Mouse (Mus musculus) left cerebral cortex, postnatal 4 days (tissue): Measurements from ENCODE around the gene Sorcs2. TPM values are rescaled to one million over a fixed set of nuclear protein-coding genes. Genes with fewer than 3 reads are reported as not detected.
"Not testable (repeated sequence)": the region's sequence is repeated elsewhere in the genome, so short reads cannot be mapped to it uniquely, and the experiment has no call there.

ENCODE experiments used
- DNase-seq: peaks from one replicate; pipeline ENCODE4 v3.0.0-alpha.2; 2022
- intact Hi-C: fragments of 180-260 bp; cut with DNase I; formaldehyde crosslinking; loops from one replicate; pipeline ENCODE4 v1.15.1; 2025
- total RNA-seq, 2 experiments: library from RNA; stranded (reverse); gene quantifications; 2 replicates each; pipeline ENCODE4 v1.2.3; 2021

The Sorcs2 gene
- total RNA-seq, 2 experiments from 2014 or later = 33.9 to 35.4 TPM

DNA sequence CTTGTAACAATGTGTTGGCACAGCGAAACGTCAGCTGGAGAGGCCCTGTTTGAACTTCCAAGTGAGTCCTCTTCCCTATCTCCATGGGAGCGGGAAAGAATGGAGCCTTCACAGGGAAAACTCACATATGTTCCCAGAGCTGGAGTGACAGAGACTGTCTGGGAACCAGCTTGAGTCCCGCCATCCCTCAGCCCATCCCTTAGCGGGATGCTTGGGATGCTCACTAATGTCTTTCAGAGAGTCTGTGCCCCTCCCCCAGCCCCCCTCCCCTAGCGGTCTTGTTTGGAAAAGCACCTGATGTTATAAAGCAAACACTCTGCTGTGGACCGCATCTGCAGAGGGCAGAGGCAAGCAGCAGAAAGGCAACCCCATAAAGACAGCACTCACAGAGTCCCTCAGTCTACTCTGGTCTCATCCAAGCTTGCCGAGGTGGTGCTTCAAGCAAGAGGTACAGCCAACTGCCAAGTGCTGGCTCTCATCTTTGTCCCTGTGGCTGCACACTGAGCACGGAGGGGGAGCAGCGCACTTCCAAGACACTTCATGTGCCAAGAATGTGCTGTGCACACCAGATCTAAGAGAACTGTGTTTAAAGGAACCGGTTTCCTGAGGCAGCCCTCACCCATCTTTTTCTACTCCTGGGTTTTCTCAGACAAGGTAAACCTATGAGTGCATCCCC, 3.0 kb downstream of the Sorcs2 start:
- intact Hi-C loops = loop anchor here (5.0 kb wide), 2 partner anchors 73 to 363 kb away; no protein-coding TSS in a partner anchor
- peak; percentile 66 for DNase-seq

DNA sequence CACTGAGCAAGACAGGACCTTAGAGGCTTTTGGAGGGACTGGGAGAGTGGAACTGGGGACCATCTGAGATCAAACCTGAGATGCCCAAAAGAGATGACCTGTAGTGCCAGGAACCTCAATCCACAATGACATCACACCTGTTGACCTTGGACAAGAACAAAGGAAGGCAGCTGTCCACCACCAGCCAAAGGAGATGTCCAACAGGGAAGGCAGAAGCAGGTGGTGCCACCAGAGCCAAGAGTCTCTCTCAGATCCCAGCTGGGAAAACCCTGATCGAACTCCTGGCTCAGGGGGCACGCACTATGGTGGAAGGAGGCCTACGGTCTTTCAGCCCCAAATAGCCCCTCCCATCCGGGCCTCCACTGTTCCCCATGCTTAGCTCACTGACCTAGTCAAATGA, 6.2 kb downstream of the Sorcs2 start:
- intact Hi-C loops = no loop called here
- DNase-seq = no peak

DNA sequence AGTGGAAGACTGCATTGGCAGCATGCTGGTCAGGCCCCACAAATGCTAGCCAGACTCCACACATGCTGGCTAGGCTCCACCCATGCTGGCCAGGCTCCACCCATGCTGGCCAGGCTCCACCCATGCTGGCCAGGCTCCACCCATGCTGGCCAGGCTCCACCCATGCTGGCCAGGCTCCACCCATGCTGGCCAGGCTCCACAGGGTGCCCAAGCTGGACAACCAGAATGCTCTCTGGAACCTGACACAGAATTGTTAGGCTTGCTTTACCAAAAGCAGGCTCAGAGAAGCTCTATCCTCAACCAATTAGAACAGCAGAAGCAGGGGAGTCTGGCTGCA, 7.4 kb downstream of the Sorcs2 start:
- DNase-seq, intact Hi-C loops: not testable (repeated sequence)

DNA sequence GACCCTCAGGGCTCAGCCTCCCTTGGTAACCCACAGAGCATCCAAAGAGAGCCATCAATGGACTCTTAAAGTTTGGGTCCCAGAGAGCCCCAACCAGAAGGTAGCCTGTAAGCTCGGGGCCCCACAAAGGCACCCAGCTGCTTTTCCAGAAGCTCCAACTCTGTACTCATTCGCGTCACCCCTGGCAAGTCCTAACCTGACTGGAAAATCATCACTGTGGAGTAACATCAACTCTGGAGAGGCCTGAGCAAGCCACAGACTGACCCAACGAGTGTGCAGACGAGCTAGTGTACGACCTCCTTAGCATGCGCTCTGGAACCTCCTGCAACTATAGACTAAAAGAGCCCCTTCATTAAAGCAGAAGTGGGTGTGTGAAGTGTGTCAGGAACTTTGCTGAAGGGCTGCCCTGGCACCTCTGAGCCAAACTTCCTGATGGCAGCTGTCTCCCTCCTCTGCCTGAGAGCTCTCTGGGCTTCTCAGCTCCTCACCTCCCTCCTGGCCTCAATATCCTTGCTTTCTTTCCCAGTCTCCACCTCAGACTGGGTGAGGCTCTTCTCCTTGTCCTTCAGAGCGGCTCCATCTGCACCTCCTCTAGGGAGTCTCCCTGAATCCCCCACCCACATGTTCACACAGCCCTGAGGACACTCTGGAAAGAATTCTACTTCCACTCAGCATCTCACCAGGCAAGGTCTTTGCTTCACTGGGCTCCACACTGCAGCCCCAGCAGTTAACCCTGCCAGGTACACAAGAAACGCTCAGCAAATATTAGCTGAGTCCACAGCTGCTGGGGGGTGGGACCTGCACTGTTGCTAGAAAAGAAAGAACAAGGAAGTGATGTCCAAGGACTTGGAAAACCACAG, 8.0 kb downstream of the Sorcs2 start:
- intact Hi-C loops = no loop called here
- DNase-seq = no peak

DNA sequence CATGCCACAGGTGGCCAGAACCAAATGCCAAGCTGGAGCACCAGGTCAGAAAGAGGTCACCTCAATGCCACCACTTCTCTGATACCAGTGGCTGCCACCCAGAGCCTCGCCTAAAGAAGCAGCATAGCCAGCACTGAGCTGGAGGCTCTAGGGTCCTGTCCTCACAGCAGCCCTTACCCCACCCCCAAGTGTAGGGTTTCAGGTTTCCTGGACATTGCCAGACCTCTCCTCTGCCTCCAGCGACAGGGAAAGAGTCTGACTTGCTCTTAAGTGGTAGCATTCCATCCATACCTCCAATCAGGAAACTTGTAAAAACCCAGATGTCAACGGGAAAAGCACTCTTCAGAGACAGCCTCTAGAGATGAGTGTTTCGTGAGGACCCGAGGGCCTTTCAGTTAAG, 12.9 kb downstream of the Sorcs2 start:
- intact Hi-C loops = no loop called here
- DNase-seq = no peak

DNA sequence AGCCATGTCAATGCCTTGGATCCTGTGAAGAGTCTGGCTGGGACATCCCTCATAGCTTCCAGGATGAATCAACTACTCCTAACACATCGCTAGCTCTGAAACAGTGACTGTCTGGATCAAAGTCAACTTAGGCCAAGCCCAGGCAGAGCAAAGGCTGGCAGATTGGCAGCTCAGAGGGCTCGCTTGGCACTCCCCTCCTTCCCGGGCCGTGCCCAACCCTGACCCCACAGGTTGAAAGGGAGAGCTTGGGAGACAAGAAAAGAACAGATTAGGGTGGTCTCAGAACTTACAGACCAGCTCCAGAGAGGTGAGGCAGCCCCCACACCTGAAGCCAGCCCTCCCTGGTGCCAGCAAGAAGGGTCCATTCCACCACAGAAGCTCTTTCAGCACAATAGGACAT, 14.5 kb downstream of the Sorcs2 start:
- no peak for DNase-seq
- intact Hi-C loops = no loop called here

DNA sequence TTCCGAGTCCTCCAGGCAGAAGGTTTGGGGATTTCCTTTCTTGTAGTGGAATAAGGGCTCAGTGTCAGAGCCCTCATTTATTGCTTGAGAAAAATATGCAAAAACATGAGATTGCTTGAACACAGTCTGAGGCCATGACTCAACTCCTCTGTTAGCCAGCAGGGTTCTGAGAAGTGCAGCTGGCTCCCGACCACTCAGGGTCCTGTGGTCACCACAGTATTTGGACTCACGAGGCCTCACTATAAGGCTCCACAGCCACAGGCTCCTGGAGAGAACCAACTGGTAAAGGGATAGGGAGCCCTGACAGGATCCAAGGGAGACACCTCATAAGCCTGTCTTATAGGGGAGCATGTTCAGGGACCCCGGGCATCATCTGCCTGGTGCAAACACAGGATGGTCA, 15.2 kb downstream of the Sorcs2 start:
- intact Hi-C loops = no loop called here
- no peak for DNase-seq

DNA sequence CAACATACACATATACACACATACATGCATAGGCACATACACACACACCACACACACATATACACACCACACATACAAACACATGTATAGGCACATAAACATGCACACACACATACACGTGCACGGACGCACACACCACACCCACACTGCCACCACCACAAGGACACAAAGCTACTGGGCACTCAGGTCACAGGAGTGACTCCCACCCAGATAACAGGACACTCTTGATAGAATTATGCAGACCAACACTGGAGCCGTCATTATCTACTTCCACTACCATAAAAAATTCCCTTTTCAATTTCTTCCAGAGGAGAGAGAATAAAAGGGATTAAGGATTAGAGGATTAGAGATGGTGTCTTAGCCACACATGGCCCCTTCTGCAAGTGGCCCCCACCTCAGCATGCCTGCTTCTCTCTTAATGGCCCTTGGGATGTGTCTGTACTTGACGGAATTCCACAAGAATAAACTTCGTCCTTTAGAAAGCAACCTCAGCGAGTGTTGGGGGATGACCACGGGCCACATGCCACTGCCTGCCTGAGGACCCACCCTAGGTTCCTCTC, 15.7 kb downstream of the Sorcs2 start:
- DNase-seq = no peak
- intact Hi-C loops = no loop called here

DNA sequence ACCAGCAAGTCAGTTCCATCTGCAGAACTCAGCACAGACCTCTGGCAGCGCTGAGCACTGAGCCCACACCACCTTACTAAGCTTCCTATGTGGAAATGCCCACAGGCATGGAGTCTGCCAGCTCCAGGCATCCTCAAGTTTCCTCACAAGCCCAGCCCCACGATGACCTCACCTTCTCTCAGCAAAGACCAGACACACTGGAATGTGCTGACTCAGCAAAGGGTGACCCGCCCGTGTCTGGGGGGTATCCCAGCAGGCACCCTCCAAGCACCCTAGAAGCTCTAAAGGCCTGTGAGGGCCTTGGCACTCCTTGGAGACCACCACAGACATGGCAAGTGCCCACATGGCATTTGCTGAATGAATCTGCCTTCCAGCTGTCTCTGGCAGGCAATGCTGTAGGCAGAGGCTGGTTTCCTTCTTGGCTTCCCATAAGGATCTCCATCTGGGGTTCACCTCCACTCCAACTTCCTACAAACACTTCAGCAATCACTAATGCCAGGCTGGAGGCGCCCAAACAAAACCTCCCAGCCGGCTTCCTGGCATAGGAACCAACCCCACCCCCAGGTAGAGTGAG, 17.9 kb downstream of the Sorcs2 start:
- intact Hi-C loops = no loop called here
- peak; percentile 53 for DNase-seq

DNA sequence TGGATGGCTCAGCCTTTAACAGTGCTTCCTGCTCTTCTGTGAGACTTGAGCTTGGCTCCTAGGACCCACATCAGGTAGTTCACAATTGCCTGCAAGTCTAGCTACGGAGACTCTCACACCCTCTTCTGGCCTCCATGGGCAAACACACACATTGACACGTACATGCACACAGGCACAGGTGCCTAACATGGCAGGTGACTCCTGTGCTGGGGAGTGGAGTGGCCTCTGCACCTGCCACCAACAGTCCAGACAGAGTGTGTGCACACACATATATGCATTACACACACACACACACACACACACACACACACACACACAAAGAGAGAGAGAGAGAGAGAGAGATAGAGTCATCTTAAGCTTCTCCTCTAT, 19.6 kb downstream of the Sorcs2 start:
- no peak for DNase-seq
- intact Hi-C loops = no loop called here

DNA sequence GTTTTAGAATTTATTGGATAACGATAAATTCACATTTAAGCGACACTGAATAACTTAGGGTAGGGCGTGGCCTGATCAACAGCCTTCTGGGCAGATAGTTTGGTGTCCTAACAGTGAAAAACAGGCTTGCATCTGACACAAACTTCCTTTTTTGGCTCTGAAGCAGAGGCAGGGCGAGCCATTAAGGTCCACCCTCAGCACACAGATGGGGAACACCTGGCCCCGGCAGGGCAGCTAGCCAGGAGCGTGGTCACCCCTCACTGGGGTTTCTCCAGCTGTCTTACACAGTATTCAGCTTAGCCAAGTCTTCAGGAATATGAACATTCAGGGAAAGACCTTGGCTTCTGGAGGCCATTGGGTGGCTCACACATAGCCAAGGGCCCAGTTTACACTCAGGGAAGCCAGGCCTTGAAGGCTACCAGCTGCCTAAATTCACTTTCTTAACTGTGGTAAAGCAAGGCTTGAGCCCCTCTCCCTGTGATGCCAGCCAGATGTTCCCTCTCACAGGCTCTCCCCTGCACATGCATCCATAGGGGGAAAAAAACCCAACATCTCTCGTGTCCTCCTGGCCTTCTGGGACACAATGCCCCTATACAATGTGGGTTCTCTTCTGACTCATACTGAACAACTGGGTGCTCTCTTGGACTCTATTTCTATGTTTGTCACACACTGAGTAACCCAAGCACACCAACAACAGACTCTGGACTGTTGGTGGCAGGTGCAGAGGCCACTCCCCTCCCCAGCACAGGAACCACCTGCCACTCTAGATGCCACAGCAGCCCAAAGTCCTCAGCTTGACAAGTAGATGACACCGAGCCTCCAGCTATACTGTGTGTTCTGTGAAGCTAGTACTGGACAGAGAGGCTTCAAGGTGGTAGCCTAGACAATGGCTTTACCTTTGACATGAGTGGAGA, 20.2 kb downstream of the Sorcs2 start:
- intact Hi-C loops = no loop called here
- DNase-seq = peak; percentile 54

DNA sequence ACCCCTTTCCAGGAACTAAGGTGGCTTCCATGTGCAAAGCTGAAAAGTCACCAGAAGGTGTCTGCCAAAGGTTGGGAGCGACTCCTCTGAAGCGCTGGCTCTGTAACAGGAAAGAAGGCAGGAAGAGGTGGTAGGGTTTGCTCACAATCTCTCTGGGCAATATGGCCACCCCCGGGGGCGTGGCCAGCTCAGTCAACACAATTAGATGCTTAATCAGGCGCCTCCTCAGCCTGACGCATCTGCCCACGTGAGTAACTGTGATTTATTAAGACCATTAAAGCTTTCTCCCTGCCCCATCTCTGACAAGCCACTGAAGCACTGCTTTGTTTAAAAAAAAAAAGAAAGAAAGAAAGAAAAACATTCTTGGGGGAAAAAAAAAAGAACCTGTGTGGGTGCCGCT, 22.1 kb downstream of the Sorcs2 start:
- intact Hi-C loops = no loop called here
- no peak for DNase-seq

DNA sequence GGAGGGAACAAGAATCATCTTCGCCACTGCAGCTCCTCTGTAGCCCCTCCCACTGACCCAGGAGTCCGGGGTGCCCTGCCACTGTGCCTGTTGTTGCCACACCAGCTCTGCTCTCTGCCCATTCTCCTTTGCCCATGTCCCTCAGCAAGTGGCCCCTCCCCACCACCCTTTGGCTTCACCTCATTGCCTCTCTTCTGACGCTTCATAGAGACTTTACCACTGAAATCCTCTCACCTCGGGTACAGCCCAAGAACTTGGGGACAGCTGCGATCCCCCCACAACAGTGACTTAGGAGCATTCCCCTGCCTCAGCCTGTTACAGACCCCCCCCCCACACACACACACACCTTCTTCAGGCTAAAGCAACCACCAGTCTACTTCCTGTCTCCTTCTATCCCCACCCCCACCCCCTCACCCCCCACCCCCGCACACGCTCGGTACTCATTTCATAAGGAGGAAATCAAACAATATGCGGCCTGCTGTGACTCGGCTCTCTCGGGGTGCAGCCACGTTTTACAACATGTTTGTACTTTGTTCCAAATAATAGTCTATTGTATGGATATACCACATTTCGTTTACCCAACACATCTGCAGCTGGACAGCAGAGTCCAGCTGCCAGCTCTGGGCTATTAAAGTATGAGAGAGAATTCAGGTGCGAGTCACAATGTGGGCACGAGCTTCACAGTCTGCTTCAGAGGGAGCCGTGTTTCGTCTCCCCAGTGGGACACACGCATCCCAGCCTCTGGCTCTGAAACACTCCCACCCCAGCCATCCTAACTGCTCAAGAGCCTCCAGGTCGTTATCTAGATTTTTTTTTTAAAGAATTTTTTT, 23.5 kb downstream of the Sorcs2 start:
- intact Hi-C loops = no loop called here

DNA sequence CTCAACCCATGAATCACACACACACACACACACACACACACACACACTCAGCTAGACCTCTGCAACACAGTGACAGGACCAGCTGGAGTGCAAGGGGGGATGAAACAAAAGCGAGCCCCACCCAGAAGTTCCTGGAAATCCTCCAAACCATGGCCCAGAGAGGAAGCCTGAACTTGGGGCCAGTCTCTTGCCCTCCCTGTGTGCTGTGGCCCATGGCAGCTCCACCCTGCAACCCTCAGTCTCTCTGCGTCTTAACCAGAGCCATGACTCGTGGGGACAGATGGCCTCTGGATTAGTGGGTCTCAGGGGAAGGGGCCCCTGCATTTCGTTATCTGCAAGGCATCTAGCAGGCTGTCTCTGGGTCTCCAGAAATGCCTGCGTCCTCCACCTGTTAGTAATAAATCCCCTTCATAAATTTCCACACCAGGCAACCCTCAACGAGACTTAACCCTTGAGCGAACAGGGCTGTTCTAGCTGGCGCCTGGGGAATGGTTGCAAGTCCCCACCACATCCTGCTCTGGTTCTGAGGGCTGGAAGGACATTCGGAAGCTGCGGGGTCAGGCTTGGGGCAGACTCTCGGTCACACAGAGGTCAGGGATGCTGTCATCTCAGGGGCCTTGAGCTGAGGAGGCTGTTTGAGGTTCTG, 24.6 kb downstream of the Sorcs2 start:
- no peak for DNase-seq
- intact Hi-C loops = no loop called here

More for the DNA sequence above, 23.5 kb downstream of the Sorcs2 start:
- DNase-seq = no peak

DNA sequence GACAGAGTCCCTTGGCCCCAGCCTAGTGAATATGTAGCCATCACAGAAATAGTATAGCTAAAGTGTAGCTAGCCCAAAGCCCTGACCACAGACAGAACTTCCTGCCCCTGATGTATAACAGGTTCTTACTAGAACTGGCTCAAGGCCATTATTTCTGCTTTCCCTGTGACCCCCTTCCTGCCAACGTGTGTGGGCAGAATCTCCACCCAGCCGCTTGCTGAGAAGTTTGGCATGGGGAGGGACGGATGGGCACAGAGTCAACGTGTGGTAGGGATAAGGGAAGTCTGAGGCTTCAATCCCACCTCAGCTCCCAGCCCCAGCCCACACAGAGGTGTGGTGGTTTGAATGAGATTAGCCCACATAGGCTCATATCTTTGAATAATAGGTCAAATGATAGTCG, 26.2 kb downstream of the Sorcs2 start:
- intact Hi-C loops = no loop called here
- DNase-seq = peak; percentile 65

DNA sequence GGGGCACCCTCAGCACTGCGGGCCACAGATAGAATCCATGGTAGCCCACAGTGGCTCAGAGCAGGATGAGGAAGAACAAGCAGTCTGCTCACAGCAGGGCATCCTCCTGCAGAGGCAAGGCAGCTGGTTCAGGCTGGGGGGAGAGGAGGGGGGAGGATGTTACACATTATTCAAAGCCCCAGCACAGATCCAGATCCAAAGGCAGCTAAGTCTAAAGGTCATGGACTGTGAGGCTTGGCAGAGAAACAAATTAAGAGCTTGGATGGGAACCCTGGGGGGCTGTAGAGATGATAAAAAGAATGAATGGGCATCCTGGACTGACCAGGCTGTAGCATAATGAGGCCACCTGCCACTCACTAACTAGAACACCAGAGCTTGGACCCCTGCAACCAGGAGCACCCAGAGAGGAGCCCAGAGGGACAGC, 28.7 kb downstream of the Sorcs2 start:
- DNase-seq = peak; percentile 76
- intact Hi-C loops = no loop called here

DNA sequence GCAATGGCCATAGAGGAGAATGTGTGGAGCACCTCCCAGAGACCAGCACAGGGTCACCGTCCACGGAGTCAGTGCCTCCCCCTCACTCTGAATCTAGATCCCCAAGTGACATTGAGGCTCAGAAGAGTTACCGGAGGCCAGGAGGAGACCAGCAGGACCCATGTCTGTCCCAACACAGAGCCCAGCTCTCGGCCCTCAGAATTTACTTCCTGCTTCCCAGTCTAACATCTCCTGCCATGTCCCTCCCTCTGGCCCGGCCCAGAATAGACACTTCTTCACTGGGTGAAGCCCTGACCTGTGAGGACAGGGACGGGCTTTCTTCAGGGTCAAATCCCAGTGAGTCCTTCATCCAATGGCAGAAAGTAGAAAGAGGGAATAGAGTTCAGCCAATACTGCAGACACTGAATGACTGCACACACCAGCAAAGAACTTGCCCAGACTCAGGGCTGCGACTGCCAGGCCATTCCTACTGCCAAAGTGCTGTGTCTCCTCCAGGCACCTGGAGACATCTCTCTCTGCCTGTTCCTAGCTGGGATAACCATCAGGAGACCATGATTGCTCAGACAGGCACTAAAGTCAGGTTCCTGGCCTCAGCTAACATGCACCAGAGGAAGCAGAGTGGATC, 29.3 kb downstream of the Sorcs2 start:
- DNase-seq = no peak
- intact Hi-C loops = no loop called here

DNA sequence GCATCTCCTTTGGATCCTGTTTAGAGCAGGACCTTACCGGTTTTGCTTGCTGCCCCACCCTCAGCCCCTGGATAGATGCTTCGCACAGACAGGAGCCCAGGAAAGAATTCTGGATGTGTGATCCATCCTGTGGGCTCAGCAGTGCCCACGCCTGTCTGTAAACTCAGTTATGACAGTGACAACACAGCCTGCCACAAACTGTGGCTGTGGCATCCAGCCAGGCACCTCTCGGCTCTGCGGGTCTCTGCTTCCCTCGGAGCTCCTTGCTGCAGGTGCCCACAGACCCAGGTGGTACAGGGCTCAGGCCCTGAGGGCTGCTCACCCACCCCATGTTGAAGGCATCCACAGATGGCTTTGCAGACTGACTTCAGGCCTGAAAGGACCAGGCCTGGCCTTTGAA, 30.0 kb downstream of the Sorcs2 start:
- DNase-seq = no peak
- intact Hi-C loops = no loop called here

DNA sequence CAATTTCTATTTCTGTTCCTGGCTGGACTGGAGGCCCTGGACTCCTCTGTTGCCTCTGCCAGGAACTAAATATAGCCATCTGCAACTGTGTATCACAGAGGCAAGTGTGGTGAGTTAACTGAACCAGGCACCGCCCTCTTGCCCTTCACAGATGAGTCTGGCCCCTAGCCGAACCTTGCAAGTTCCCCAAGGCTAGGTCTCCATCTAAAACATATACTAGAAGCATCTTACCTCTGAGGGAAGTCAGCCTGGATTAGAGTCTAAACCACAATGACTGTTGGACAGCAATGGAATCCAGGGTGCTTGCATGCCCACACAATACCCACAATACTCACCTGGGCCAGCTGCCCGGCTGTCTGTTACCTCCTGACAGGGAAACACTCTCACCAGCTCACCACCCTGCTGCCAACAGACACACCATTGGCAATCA, 30.7 kb downstream of the Sorcs2 start:
- no peak for DNase-seq
- intact Hi-C loops = no loop called here
